Mouse (Mus musculus) midbrain, embryonic 11.5 days (tissue): Measurements from ENCODE around the gene Nol7. TPM values are rescaled to one million over a fixed set of nuclear protein-coding genes. Genes with fewer than 3 reads are reported as not detected.
A peak's percentile ranks its signal among the peaks of the same experiment; 100 is the strongest.

ENCODE experiments used
- ATAC-seq: fragments of 200-750 bp; cut with Nextera tagmentation; 2 replicates; pipeline ENCODE4 v1.8.0; 2017; ENCODE audit warnings: moderate TSS enrichment, moderate library complexity; ENCODE audit not compliant: low FRiP score
- DNase-seq: peaks from one replicate; pipeline ENCODE4 v3.0.0; 2015; ENCODE audit warnings: low spot score; ENCODE audit errors: missing footprints
- H3K27ac ChIP-seq: fragments of 300-500 bp; sonication (generic); 2 replicates; pipeline ENCODE4 v1.5.1; 2014; ENCODE audit warnings: low read depth, low read length
- H3K27me3 ChIP-seq: fragments of 300-500 bp; sonication (generic); 2 replicates; pipeline ENCODE4 v1.6.1; 2014; ENCODE audit warnings: mild to moderate bottlenecking, low read length, moderate library complexity, mixed read lengths; ENCODE audit not compliant: control insufficient read depth, insufficient read depth
- H3K36me3 ChIP-seq: fragments of 300-500 bp; sonication (generic); 2 replicates; pipeline ENCODE4 v1.6.1; 2014; ENCODE audit warnings: mild to moderate bottlenecking, low read length, moderate library complexity, mixed read lengths; ENCODE audit not compliant: control insufficient read depth, insufficient read depth
- H3K4me1 ChIP-seq: fragments of 300-500 bp; sonication (generic); 2 replicates; pipeline ENCODE4 v1.6.1; 2014; ENCODE audit warnings: low read length; ENCODE audit not compliant: control insufficient read depth, insufficient read depth
- H3K4me2 ChIP-seq: fragments of 300-500 bp; sonication (generic); 2 replicates; pipeline ENCODE4 v1.6.1; 2014; ENCODE audit warnings: mild to moderate bottlenecking, moderate library complexity
- H3K4me3 ChIP-seq: fragments of 300-500 bp; sonication (generic); 2 replicates; pipeline ENCODE4 v1.5.1; 2014; ENCODE audit warnings: low read depth, low read length
- H3K9ac ChIP-seq: fragments of 300-500 bp; sonication (generic); 2 replicates; pipeline ENCODE4 v1.6.1; 2014; ENCODE audit warnings: low read length
- H3K9me3 ChIP-seq: fragments of 300-500 bp; sonication (generic); 2 replicates; pipeline ENCODE4 v1.6.1; 2016; ENCODE audit warnings: low read length; ENCODE audit not compliant: control insufficient read depth
- WGBS: fragments of 180-500 bp; shearing (Covaris S2); extraction: QIAGEN DNeasy Blood & Tissue Kit; methylation state at CpG from one replicate; pipeline ENCODE4 v1.1.7; 2014; 5-methylcytosine and 5-hydroxymethylcytosine counted together
- polyA plus RNA-seq: library from polyadenylated mRNA; unstranded; fragments of >200 nt; fragmentation: Nextera tagmentation; extraction: Ambion mirVana; gene quantifications from 2 replicates; pipeline ENCODE4 v1.2.1, GENCODE M21; 2014

Gene Nol7
- polyA plus RNA-seq, 1 experiment from 2014 or later: 236 TPM

DNA sequence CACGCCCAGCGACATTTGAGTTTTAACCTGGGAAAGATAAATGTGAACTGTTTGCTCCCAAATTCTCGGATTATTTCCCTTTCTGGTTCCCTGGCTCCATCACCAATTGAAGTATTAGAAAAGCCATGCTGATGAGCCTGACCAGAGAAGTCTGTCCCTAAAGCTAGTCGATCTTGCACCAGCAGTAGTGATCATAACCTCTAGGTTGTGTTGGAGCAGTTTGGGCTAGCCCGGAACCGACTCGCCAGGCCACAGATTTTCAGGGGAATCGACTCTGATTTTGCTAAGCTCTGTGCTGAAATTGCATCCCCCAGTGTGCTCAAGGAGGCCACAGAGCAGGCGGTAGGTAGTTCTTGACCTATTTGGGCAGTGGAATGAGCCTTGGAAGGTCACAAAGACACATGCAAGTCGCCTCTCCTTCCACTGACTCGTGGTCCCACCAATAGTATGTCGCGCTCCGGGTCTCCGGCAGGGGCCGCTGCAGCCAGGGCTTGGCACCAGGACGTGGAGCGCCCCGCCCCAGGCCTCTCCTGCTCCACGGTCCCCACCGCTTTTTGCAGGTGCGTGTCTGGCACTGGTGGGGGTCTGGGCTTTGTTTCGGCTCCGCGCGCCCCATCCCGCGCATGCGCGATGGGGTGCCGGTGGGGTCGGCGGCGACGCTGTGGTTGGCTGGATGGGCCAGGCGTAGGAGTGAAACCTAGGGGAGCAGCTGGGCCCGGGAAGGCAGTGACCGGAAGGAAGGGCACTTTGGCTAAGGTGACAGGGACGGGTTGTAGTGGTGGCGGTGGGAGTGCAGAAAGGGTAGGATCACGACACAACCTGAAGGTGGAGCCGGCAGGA is 33.0 kb upstream of the Nol7 start, which contains the start of gene Sirt5:
TSS of gene Sirt5 (plus strand) at position 512 of the 840 bp plus-strand sequence.
- Histone ChIP-seq H3K27me3 (no peaks in the 10 kb centered on the region), H3K27ac (peak within 1 kb of the TSS; percentile 40), H3K36me3 (no peaks in the 10 kb centered on the region), H3K9ac (peak within 1 kb of the TSS; percentile 82), H3K4me1 (peaks cover 4% of the 10 kb centered on the region), H3K4me2 (peak within 1 kb of the TSS; percentile 76), H3K4me3 (peak within 1 kb of the TSS; percentile 53), H3K9me3 (no peaks in the 10 kb centered on the region)
- DNase-seq (peak; percentile 99), ATAC-seq (peak; percentile 96)
- WGBS: 15% methylated on average over 42 of the region's 42 CpGs

DNA sequence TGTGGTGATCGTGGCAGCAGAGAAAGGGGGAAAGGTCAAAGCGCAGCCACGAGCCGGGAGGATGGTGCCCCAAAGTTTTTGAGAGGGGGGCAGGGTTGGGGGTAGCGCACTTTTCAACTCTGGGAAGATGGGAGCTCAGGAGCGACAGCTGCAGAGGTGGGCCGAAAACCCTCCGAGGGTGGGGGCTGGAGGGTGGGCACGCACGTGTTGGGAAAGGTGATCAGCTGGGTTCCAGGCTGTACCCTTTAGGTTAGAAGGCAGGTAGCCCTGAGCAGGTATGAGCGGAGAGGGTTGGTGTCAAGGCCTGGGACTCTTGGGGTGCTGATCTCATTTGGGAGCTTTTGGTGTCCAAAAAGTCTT is 32.4 kb upstream of the Nol7 start:
- Histone ChIP-seq H3K9me3 (no peaks in the 10 kb centered on the region), H3K4me2 (peak overlapping the region; percentile 76), H3K9ac (peak overlapping the region; percentile 82), H3K27me3 (no peaks in the 10 kb centered on the region), H3K36me3 (no peaks in the 10 kb centered on the region; the same call in 1 of the 2 replicates), H3K27ac (peak overlapping the region; percentile 40; the same call in 1 of the 2 replicates), H3K4me3 (peak overlapping the region; percentile 53), H3K4me1 (peaks cover 4% of the 10 kb centered on the region)
- no peak; the same call in 1 of the 2 replicates for ATAC-seq
- WGBS: 14% methylated on average over 11 of the region's 11 CpGs
- DNase-seq: no peak

DNA sequence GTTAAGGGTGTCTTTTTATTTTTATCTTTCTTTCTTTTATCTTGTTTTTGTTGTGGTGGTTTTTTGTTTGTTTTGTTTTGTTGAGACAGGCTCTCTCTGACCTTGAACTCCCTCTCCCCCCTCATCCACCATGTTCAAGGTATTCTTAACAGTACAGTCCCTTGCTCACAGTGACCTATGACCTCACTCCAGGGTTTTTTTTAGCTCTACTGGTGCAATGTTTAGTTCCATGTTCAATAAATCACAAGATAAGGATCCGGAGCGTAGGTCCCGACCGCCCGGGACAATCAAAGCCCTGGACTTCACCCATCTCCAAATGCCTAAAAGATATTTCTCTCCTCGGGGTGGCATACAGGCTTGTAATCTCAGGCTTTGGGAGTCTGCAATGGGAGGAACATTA is 28.1 kb upstream of the Nol7 start:
- no peak overlapping the region for H3K9ac ChIP-seq
- peaks cover 10% of the 10 kb centered on the region for H3K36me3 ChIP-seq
- 95% methylated on average over 6 of the region's 6 CpGs for WGBS
- DNase-seq (peak; percentile 10), ATAC-seq (no peak)
- no peaks in the 10 kb centered on the region for H3K27me3 ChIP-seq
- H3K27ac ChIP-seq: no peak overlapping the region
- no peak overlapping the region for H3K4me2 ChIP-seq
- no peak overlapping the region for H3K4me3 ChIP-seq
- no peaks in the 10 kb centered on the region for H3K9me3 ChIP-seq
- H3K4me1 ChIP-seq: peaks cover 4% of the 10 kb centered on the region

DNA sequence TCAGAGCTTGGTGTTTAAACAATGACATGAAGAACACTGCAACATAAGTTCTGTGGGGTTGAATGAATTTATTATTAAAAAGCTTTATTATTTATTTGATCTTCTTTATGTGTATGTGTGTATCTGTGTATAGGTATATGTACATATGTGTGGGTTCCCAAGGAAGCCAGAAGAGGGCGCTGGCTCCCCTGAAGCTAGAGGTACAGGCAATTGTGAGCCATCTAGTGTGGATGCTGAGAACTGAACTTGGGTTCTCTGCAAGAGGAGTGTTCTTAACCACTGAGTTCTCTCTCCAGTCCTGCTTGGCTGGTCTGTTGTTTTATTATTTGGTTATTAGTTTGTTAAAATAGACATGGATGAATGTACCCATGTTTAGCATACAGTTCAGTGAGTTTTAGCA is 25.3 kb upstream of the Nol7 start:
- H3K9me3 ChIP-seq: no peaks in the 10 kb centered on the region
- ATAC-seq: no peak
- no peak overlapping the region for H3K9ac ChIP-seq
- DNase-seq: peak; percentile 21
- H3K4me2 ChIP-seq: no peak overlapping the region
- H3K27ac ChIP-seq: no peak overlapping the region
- H3K36me3 ChIP-seq: peaks cover 10% of the 10 kb centered on the region
- no peak overlapping the region for H3K4me3 ChIP-seq
- H3K27me3 ChIP-seq: no peaks in the 10 kb centered on the region
- no peaks in the 10 kb centered on the region for H3K4me1 ChIP-seq
- WGBS: 100% methylated on average over 1 of the region's 1 CpGs

DNA sequence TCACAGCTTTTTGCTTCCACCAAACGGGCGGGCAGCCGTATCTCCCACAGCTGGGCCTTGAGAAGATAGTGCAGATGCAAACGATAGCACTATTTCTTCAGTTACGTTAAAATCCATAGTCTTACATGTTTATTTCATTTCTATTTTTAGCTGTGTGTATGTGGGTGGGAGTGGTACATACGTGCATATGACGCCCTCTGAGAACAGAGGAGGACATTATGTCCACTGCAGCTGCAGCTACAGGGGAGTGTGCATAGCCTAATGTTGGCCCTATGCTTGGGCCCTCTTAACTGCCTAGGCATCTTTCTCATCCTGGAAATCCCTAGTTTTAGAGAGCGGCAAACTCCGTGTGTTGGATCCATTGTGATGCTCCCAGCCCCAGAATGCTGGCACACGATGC is 24.0 kb upstream of the Nol7 start:
- no peaks in the 10 kb centered on the region for H3K9me3 ChIP-seq
- no peak overlapping the region for H3K27ac ChIP-seq
- no peak overlapping the region for H3K9ac ChIP-seq
- no peak overlapping the region for H3K4me2 ChIP-seq
- H3K4me1 ChIP-seq: no peaks in the 10 kb centered on the region
- WGBS: 87% methylated on average over 10 of the region's 10 CpGs
- H3K27me3 ChIP-seq: no peaks in the 10 kb centered on the region
- peaks cover 10% of the 10 kb centered on the region for H3K36me3 ChIP-seq
- peak; percentile 67 for DNase-seq
- ATAC-seq: no peak
- H3K4me3 ChIP-seq: no peak overlapping the region

DNA sequence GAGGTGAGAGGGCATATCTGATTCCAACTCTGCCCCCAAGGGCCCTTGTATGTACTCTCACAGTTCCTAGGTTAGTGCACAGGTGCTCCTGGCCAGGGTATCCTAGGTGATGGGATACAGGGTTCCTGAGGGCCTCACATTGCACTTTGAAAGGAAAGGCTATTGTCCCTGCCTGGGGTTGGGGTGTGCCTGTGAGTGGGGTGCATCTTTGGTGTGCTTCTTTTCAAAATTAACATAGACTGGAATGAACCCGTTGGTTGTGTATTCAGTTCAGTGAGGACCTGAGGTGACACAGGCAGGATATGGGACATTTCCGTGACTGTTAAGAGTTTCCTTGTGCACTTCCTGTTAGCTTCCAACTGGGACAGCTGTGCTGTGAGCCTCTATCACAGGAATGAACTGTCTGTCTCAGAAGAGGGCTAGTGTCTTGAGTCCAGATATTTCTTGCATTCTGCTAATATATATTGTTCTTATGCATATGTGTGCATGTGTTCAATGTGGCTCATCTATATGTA is 23.2 kb upstream of the Nol7 start:
- Histone ChIP-seq H3K9ac (no peak overlapping the region), H3K4me2 (no peak overlapping the region), H3K27me3 (no peaks in the 10 kb centered on the region), H3K4me1 (no peaks in the 10 kb centered on the region), H3K36me3 (peaks cover 10% of the 10 kb centered on the region), H3K27ac (no peak overlapping the region), H3K4me3 (no peak overlapping the region), H3K9me3 (no peaks in the 10 kb centered on the region)
- 69% methylated on average over 2 of the region's 2 CpGs for WGBS
- DNase-seq (peak; percentile 31), ATAC-seq (no peak)

DNA sequence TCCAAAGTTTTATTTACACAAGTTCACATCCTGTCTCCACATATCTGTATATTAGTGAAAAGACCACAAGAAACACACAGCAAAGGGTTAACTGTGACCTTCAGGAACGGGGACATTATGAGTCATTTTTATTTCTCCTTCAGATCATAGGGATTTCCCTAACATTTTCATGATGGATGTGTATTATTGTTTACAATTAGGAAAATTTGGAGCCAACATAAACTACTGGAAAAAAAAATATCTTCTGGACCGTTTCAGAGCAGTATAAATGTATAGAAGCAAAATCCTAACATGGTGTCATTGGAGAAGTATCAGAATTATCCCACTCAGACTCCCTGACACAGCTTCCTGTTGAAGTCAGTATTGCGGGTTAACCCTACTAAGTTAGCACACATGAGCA is 18.2 kb upstream of the Nol7 start:
- Histone ChIP-seq H3K9me3 (no peaks in the 10 kb centered on the region), H3K4me2 (no peak overlapping the region), H3K4me1 (no peaks in the 10 kb centered on the region), H3K36me3 (no peaks in the 10 kb centered on the region), H3K27ac (no peak overlapping the region), H3K4me3 (no peak overlapping the region), H3K27me3 (no peaks in the 10 kb centered on the region), H3K9ac (no peak overlapping the region)
- ATAC-seq: no peak
- DNase-seq: no peak
- 93% methylated on average over 3 of the region's 3 CpGs for WGBS

DNA sequence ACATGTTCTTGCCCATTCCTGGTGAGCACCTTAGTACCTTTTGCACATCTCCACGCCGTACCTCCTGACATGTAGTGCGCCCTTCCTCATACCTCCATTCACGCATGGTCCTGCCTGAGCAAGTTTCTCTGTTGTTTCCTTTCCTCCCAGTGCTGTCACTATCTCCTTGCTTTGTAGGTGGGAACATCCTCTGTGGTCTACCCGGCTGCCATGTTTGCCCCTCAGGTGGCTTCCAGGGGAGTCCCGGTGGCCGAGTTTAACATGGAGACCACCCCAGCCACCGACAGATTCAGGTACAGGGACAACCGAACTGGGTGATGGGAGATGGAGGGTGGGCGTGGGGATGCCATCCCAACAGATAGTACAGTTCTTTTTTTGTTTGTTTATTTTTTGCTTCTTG is 12.9 kb upstream of the Nol7 start:
- DNase-seq: no peak
- no peaks in the 10 kb centered on the region for H3K4me1 ChIP-seq
- no peak for ATAC-seq
- H3K36me3 ChIP-seq: no peaks in the 10 kb centered on the region
- 92% methylated on average over 10 of the region's 10 CpGs for WGBS
- H3K4me2 ChIP-seq: no peak overlapping the region
- H3K27ac ChIP-seq: no peak overlapping the region
- no peak overlapping the region for H3K4me3 ChIP-seq
- no peak overlapping the region for H3K9ac ChIP-seq
- H3K9me3 ChIP-seq: no peaks in the 10 kb centered on the region
- H3K27me3 ChIP-seq: no peaks in the 10 kb centered on the region

DNA sequence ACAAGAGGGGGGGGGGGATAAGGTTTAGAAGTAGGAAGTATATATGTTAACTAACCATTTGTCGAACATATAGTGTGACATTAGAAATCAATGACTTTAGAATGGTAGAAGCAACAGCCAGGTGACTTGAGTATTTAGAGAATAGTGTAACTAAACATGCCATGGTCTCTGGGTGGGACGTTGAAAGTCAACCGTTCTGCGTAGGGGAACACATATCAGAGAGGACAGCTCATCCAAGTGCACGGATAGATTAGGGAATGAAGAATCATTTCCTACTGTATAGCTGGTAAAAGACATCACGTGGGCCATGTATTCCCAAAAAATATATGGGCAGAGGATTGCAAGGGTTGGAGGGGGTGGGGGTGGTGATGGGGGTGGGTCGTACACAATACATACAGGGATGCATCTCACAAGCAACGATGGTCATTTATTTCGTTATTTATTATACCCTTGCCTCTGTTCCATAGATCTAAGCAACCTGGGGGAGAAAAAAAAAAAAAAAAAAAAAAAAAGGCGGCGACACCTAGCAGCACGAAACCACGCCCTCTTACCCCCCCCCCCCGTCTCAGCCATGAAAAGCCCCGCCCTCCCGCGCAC is 392 bp upstream of the Nol7 start:
- no peak overlapping the region; the same call in 1 of the 2 replicates for H3K27ac ChIP-seq
- WGBS: 54% methylated on average over 13 of the region's 17 CpGs
- H3K9me3 ChIP-seq: no peaks in the 10 kb centered on the region; the same call in 1 of the 2 replicates
- no peak overlapping the region for H3K9ac ChIP-seq
- 0 out of 2 replicates have a peak, but pooled peaks cover 3% of the 10 kb centered on the region for H3K36me3 ChIP-seq
- ATAC-seq: no peak
- peak overlapping the region; percentile 73; the same call in 1 of the 2 replicates for H3K4me2 ChIP-seq
- H3K4me3 ChIP-seq: peak overlapping the region; percentile 82
- H3K4me1 ChIP-seq: peaks cover 6% of the 10 kb centered on the region; the same call in 1 of the 2 replicates
- no peaks in the 10 kb centered on the region for H3K27me3 ChIP-seq
- DNase-seq: no peak
